Mouse (Mus musculus) heart, embryonic 14.5 days (tissue): ENCODE data around the gene Arhgef26. TPM values are rescaled to one million over a fixed set of nuclear protein-coding genes. Genes with fewer than 3 reads are reported as not detected.

ENCODE experiments used
- ATAC-seq: fragments of 200-750 bp; cut with Nextera tagmentation; 2 replicates; pipeline ENCODE4 v1.8.0; 2017; ENCODE audit warnings: low read depth, moderate TSS enrichment; ENCODE audit not compliant: insufficient number of reproducible peaks, insufficient read depth, low FRiP score
- H3K27ac ChIP-seq, 2 experiments: fragments of 200-500 bp in 1 of 2; fragments of 300-500 bp in 1 of 2; sonication (generic) in 1 of 2; replicated peaks in 1 of 2; 2 replicates each; pipeline ENCODE4 v1.5.1; 2012 to 2014; ENCODE audit warnings: low read depth in 2 of 2, low read length in 2 of 2, control low read depth in 1 of 2, mild to moderate bottlenecking in 1 of 2, mixed read lengths in 1 of 2; ENCODE audit not compliant: control insufficient read depth in 1 of 2, insufficient read depth in 1 of 2
- H3K27me3 ChIP-seq: fragments of 300-500 bp; sonication (generic); 2 replicates; pipeline ENCODE4 v1.6.1; 2014; ENCODE audit warnings: mild to moderate bottlenecking, low read length, control low read depth; ENCODE audit not compliant: control insufficient read depth, insufficient read depth
- H3K36me3 ChIP-seq: fragments of 300-500 bp; sonication (generic); 2 replicates; pipeline ENCODE4 v1.6.1; 2014; ENCODE audit warnings: mild to moderate bottlenecking, control low read depth, low read length, mixed read lengths; ENCODE audit not compliant: control insufficient read depth, insufficient read depth
- H3K4me1 ChIP-seq, 2 experiments: fragments of 200-500 bp in 1 of 2; fragments of 300-500 bp in 1 of 2; sonication (generic) in 1 of 2; 2 replicates each; pipeline ENCODE4 v1.6.1; 2012 to 2014; ENCODE audit warnings: low read length in 2 of 2, control low read depth in 1 of 2, mixed read lengths in 1 of 2; ENCODE audit not compliant: control insufficient read depth in 2 of 2, insufficient read depth in 2 of 2
- H3K4me2 ChIP-seq: fragments of 300-500 bp; sonication (generic); 2 replicates; pipeline ENCODE4 v1.6.1; 2014; ENCODE audit warnings: mild to moderate bottlenecking, low read length
- H3K4me3 ChIP-seq, 2 experiments: fragments of 200-500 bp in 1 of 2; fragments of 300-500 bp in 1 of 2; sonication (generic) in 1 of 2; 2 replicates each; pipeline ENCODE4 v1.5.1; 2012 to 2014; ENCODE audit warnings: low read length in 2 of 2, mild to moderate bottlenecking in 2 of 2, control low read depth in 1 of 2, low read depth in 1 of 2, moderate library complexity in 1 of 2; ENCODE audit not compliant: control insufficient read depth in 1 of 2, insufficient read depth in 1 of 2
- H3K9ac ChIP-seq: fragments of 300-500 bp; sonication (generic); 2 replicates; pipeline ENCODE4 v1.6.1; 2014; ENCODE audit warnings: mild to moderate bottlenecking, low read length
- H3K9me3 ChIP-seq: fragments of 300-500 bp; sonication (generic); 2 replicates; pipeline ENCODE4 v1.6.1; 2016; ENCODE audit warnings: low read length, control low read depth; ENCODE audit not compliant: control insufficient read depth
- WGBS: fragments of 180-500 bp; shearing (Covaris S2); extraction: QIAGEN DNeasy Blood & Tissue Kit; methylation state at CpG from one replicate; pipeline ENCODE4 v1.1.7; 2014; 5-methylcytosine and 5-hydroxymethylcytosine counted together
- polyA plus RNA-seq: library from polyadenylated mRNA; unstranded; fragments of >200 nt; fragmentation: Nextera tagmentation; extraction: Ambion mirVana; gene quantifications from 2 replicates; pipeline ENCODE4 v1.2.1, GENCODE M21; 2014

Arhgef26 gene
- polyA plus RNA-seq, 1 experiment from 2014 or later: 4.1 TPM

GRCm38 (mm10) chr3:62402466-62402865 is 64.3 kb downstream of the Arhgef26 start:
- H3K4me2 ChIP-seq: no peak overlapping the region
- no peak for ATAC-seq
- no peaks in the 10 kb centered on the region for H3K36me3 ChIP-seq
- no peak overlapping the region for H3K4me3 ChIP-seq
- no peak overlapping the region for H3K27ac ChIP-seq
- H3K9ac ChIP-seq: no peak overlapping the region
- peaks cover 0 to 5% of the 10 kb centered on the region in 2 experiments; a peak in 1 of 4 replicates for H3K4me1 ChIP-seq
- 60% methylated on average over 2 of the region's 2 CpGs for WGBS
- no peaks in the 10 kb centered on the region for H3K9me3 ChIP-seq
- H3K27me3 ChIP-seq: no peaks in the 10 kb centered on the region

GRCm38 (mm10) chr3:62404477-62405246 is 66.5 kb downstream of the Arhgef26 start:
- Histone ChIP-seq H3K27me3 (no peaks in the 10 kb centered on the region), H3K9me3 (no peaks in the 10 kb centered on the region), H3K4me1 (peaks cover 0 to 5% of the 10 kb centered on the region in 2 experiments; a peak in 1 of 4 replicates), H3K4me2 (no peak overlapping the region), H3K27ac (no peak overlapping the region), H3K36me3 (no peaks in the 10 kb centered on the region), H3K9ac (no peak overlapping the region), H3K4me3 (no peak overlapping the region)
- ATAC-seq: no peak
- 68% methylated on average over 7 of the region's 7 CpGs for WGBS

DNA sequence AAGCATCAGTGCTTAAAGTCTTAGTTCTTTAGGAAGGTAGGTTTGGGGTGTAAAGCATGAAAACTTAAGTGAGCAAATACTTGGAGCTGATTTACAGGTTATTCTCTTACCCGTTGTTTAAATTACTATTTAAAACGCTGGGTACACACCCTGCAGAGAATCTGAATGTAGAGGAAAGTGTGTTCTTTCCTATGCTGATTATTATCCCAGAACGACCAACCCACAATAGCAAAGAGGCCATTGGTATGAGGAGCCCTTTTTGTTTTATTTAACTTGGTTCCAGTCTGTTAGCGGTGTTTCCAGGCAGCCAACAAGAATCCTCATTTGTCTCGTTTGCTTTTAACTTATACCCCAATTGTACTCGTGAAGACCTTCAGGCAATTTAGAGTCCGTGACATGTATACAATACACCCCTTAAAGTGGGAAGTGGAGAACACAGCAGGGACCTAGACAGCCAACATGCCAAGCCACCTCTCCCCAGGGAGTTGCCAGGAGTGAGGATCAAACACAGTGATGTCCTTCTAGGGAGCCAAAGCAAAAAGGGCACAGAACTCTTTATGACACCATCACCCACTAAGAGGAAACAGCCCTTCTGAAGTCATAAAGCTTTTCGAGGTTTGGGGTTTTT is 71.5 kb downstream of the Arhgef26 start:
- H3K4me1 ChIP-seq: peaks cover 8% of the 10 kb centered on the region in 2 experiments; a peak in 2 of 4 replicates
- no peak for ATAC-seq
- H3K36me3 ChIP-seq: no peaks in the 10 kb centered on the region
- H3K9me3 ChIP-seq: no peaks in the 10 kb centered on the region
- no peak overlapping the region for H3K4me3 ChIP-seq
- WGBS: 80% methylated on average over 8 of the region's 8 CpGs
- H3K4me2 ChIP-seq: no peak overlapping the region
- H3K27me3 ChIP-seq: no peaks in the 10 kb centered on the region
- no peak overlapping the region for H3K27ac ChIP-seq
- H3K9ac ChIP-seq: no peak overlapping the region

- H3K4me3 ChIP-seq: no peak overlapping the region
- no peaks in the 10 kb centered on the region for H3K27me3 ChIP-seq
- no peaks in the 10 kb centered on the region for H3K9me3 ChIP-seq
- peaks cover 8% of the 10 kb centered on the region in 2 experiments; a peak in 2 of 4 replicates for H3K4me1 ChIP-seq
- H3K9ac ChIP-seq: no peak overlapping the region
- ATAC-seq: no peak
- no peak overlapping the region for H3K4me2 ChIP-seq
- 85% methylated on average over 4 of the region's 4 CpGs for WGBS
- H3K36me3 ChIP-seq: no peaks in the 10 kb centered on the region
- H3K27ac ChIP-seq: no peak overlapping the region
Observed at GRCm38 (mm10) chr3:62410491-62410890, 72.3 kb downstream of the Arhgef26 start.

GRCm38 (mm10) chr3:62412704-62413103 is 74.6 kb downstream of the Arhgef26 start:
- no peak overlapping the region for H3K4me3 ChIP-seq
- H3K9ac ChIP-seq: no peak overlapping the region
- H3K27ac ChIP-seq: 0 out of 4 replicates have a peak overlapping the region, but pooled peaks of 1 of the 2 experiments have one; percentile 24
- H3K36me3 ChIP-seq: no peaks in the 10 kb centered on the region
- 18% methylated on average over 7 of the region's 7 CpGs for WGBS
- H3K4me1 ChIP-seq: peaks cover 8% of the 10 kb centered on the region in 2 experiments; a peak in 2 of 4 replicates
- ATAC-seq: no peak
- H3K27me3 ChIP-seq: no peaks in the 10 kb centered on the region
- H3K9me3 ChIP-seq: no peaks in the 10 kb centered on the region
- no peak overlapping the region for H3K4me2 ChIP-seq

DNA sequence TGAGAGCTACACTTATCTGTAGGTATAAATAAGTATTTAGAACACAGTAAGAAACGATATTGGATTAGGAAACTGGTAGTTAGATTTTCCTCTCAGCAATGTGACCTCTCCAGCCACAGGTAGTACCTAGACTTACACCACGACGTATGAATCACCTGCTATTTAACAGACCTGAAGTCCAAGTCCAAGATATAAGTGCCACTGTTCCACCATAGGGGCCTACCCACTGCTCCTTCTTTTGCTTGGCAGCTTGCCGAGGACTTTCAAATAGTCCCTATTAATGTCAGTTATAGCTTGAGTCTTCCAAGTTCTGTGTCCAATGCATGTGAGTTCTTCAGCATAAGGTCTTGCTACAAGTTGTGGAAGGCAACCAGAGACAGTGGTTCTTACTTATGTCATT is 76.8 kb downstream of the Arhgef26 start:
- H3K27me3 ChIP-seq: no peaks in the 10 kb centered on the region
- no peak overlapping the region for H3K4me3 ChIP-seq
- 90% methylated on average over 4 of the region's 4 CpGs for WGBS
- no peak for ATAC-seq
- H3K4me1 ChIP-seq: peaks cover 8% of the 10 kb centered on the region in 2 experiments; a peak in 2 of 4 replicates
- H3K9me3 ChIP-seq: no peaks in the 10 kb centered on the region
- no peaks in the 10 kb centered on the region for H3K36me3 ChIP-seq
- H3K9ac ChIP-seq: no peak overlapping the region
- no peak overlapping the region for H3K4me2 ChIP-seq
- no peak overlapping the region for H3K27ac ChIP-seq

GRCm38 (mm10) chr3:62417458-62417857 is 79.3 kb downstream of the Arhgef26 start:
- Histone ChIP-seq H3K4me1 (peaks cover 8% of the 10 kb centered on the region in 2 experiments; a peak in 2 of 4 replicates), H3K4me2 (no peak overlapping the region), H3K27ac (no peak overlapping the region), H3K27me3 (no peaks in the 10 kb centered on the region), H3K9me3 (no peaks in the 10 kb centered on the region), H3K4me3 (no peak overlapping the region), H3K36me3 (no peaks in the 10 kb centered on the region), H3K9ac (no peak overlapping the region)
- WGBS: 90% methylated on average over 6 of the region's 6 CpGs
- no peak for ATAC-seq
